Mouse (Mus musculus): ENCODE measurements around the gene Fchsd2. TPM values are rescaled to one million over a fixed set of nuclear protein-coding genes. Genes with fewer than 3 reads are reported as not detected.
"Not testable (repeated sequence)": the region's sequence is repeated elsewhere in the genome, so short reads cannot be mapped to it uniquely, and the experiment has no call there.

The Fchsd2 gene
- polyA plus RNA-seq, 1 experiment from 2014 or later: 37.6 TPM

GRCm38 (mm10) chr7:101128536-101128935 lies 35.9 kb downstream of the Fchsd2 start:
- no peaks in the 10 kb centered on the region for H3K36me3 ChIP-seq
- no peak overlapping the region for H3K27ac ChIP-seq (replicated peaks)
- H3K27me3 ChIP-seq: no peaks in the 10 kb centered on the region
- 85% methylated on average over 4 of the region's 4 CpGs for WGBS
- H3K9ac ChIP-seq (replicated peaks): no peak overlapping the region
- H3K9me3 ChIP-seq: no peaks in the 10 kb centered on the region
- H3K4me3 ChIP-seq: no peak overlapping the region
- H3K4me1 ChIP-seq: no peaks in the 10 kb centered on the region
- H3K4me2 ChIP-seq (replicated peaks): no peak overlapping the region
- ATAC-seq (ENCODE audit: low FRiP score, low read depth): no peak

- Histone ChIP-seq H3K27me3 (no peaks in the 10 kb centered on the region), H3K36me3 (no peaks in the 10 kb centered on the region), H3K27ac (replicated peaks) (no peak overlapping the region), H3K4me1 (no peaks in the 10 kb centered on the region), H3K9me3 (no peaks in the 10 kb centered on the region), H3K4me3 (no peak overlapping the region), H3K4me2 (replicated peaks) (no peak overlapping the region), H3K9ac (replicated peaks) (no peak overlapping the region)
- no peak for ATAC-seq (ENCODE audit: low FRiP score, low read depth)
- WGBS: 84% methylated on average over 3 of the region's 3 CpGs
Measured at GRCm38 (mm10) chr7:101130646-101131045, 38.0 kb downstream of the Fchsd2 start.

- H3K4me2 ChIP-seq (replicated peaks): no peak overlapping the region
- no peak overlapping the region for H3K4me3 ChIP-seq
- no peak for ATAC-seq (ENCODE audit: low FRiP score, low read depth)
- no peak overlapping the region for H3K27ac ChIP-seq (replicated peaks)
- 85% methylated on average over 6 of the region's 6 CpGs for WGBS
- H3K9me3 ChIP-seq: no peaks in the 10 kb centered on the region
- no peaks in the 10 kb centered on the region for H3K27me3 ChIP-seq
- H3K4me1 ChIP-seq: no peaks in the 10 kb centered on the region
- no peak overlapping the region for H3K9ac ChIP-seq (replicated peaks)
- no peaks in the 10 kb centered on the region for H3K36me3 ChIP-seq
Measured at GRCm38 (mm10) chr7:101131281-101131680, 38.6 kb downstream of the Fchsd2 start.

GRCm38 (mm10) chr7:101133591-101133990 lies 40.9 kb downstream of the Fchsd2 start:
- H3K9ac ChIP-seq (replicated peaks): no peak overlapping the region
- H3K4me1 ChIP-seq: no peaks in the 10 kb centered on the region
- no peaks in the 10 kb centered on the region for H3K36me3 ChIP-seq
- no peak overlapping the region for H3K4me2 ChIP-seq (replicated peaks)
- ATAC-seq (ENCODE audit: low FRiP score, low read depth): no peak
- H3K27ac ChIP-seq (replicated peaks): no peak overlapping the region
- no peaks in the 10 kb centered on the region for H3K9me3 ChIP-seq
- no peak overlapping the region for H3K4me3 ChIP-seq
- no peaks in the 10 kb centered on the region for H3K27me3 ChIP-seq
- WGBS: 98% methylated on average over 2 of the region's 2 CpGs

GRCm38 (mm10) chr7:101134117-101134516 lies 41.5 kb downstream of the Fchsd2 start:
- Histone ChIP-seq H3K9me3 (no peaks in the 10 kb centered on the region), H3K36me3 (no peaks in the 10 kb centered on the region), H3K9ac (replicated peaks) (no peak overlapping the region), H3K4me1 (no peaks in the 10 kb centered on the region), H3K4me3 (no peak overlapping the region), H3K27ac (replicated peaks) (no peak overlapping the region), H3K27me3 (no peaks in the 10 kb centered on the region), H3K4me2 (replicated peaks) (no peak overlapping the region)
- no peak for ATAC-seq (ENCODE audit: low FRiP score, low read depth)
- WGBS: 98% methylated on average over 2 of the region's 2 CpGs

- no peak overlapping the region for H3K9ac ChIP-seq (replicated peaks)
- H3K4me1 ChIP-seq: no peaks in the 10 kb centered on the region
- WGBS: 80% methylated on average over 1 of the region's 1 CpGs
- H3K9me3 ChIP-seq: no peaks in the 10 kb centered on the region
- H3K27ac ChIP-seq (replicated peaks): no peak overlapping the region
- H3K27me3 ChIP-seq: no peaks in the 10 kb centered on the region
- no peak for ATAC-seq (ENCODE audit: low FRiP score, low read depth)
- H3K4me2 ChIP-seq (replicated peaks): no peak overlapping the region
- no peak overlapping the region for H3K4me3 ChIP-seq
- peaks cover 12% of the 10 kb centered on the region; the same call in 1 of the 2 replicates for H3K36me3 ChIP-seq
Measured at GRCm38 (mm10) chr7:101138819-101139218, 46.2 kb downstream of the Fchsd2 start.

GRCm38 (mm10) chr7:101142907-101143306 lies 50.2 kb downstream of the Fchsd2 start:
- Histone ChIP-seq H3K9ac (replicated peaks) (no peak overlapping the region), H3K27ac (replicated peaks) (no peak overlapping the region), H3K36me3 (peaks cover 12% of the 10 kb centered on the region; the same call in 1 of the 2 replicates), H3K27me3 (no peaks in the 10 kb centered on the region), H3K4me3 (no peak overlapping the region), H3K4me2 (replicated peaks) (no peak overlapping the region), H3K4me1 (no peaks in the 10 kb centered on the region), H3K9me3 (no peaks in the 10 kb centered on the region)
- 73% methylated on average over 2 of the region's 2 CpGs for WGBS
- ATAC-seq (ENCODE audit: low FRiP score, low read depth): no peak

- Histone ChIP-seq H3K4me2 (replicated peaks) (no peak overlapping the region), H3K4me1 (no peaks in the 10 kb centered on the region), H3K36me3 (peaks cover 12% of the 10 kb centered on the region; the same call in 1 of the 2 replicates), H3K9ac (replicated peaks) (no peak overlapping the region), H3K27ac (replicated peaks) (no peak overlapping the region), H3K9me3 (no peaks in the 10 kb centered on the region), H3K4me3 (no peak overlapping the region), H3K27me3 (no peaks in the 10 kb centered on the region)
- ATAC-seq (ENCODE audit: low FRiP score, low read depth): no peak
- WGBS: 90% methylated on average over 2 of the region's 2 CpGs
Measured at GRCm38 (mm10) chr7:101144222-101144621, 51.6 kb downstream of the Fchsd2 start.

GRCm38 (mm10) chr7:101149039-101149438 lies 56.4 kb downstream of the Fchsd2 start:
- H3K9ac ChIP-seq (replicated peaks): no peak overlapping the region
- ATAC-seq (ENCODE audit: low FRiP score, low read depth): no peak
- no peak overlapping the region for H3K4me2 ChIP-seq (replicated peaks)
- no peaks in the 10 kb centered on the region for H3K36me3 ChIP-seq
- H3K4me1 ChIP-seq: no peaks in the 10 kb centered on the region
- no peak overlapping the region for H3K4me3 ChIP-seq
- H3K27ac ChIP-seq (replicated peaks): no peak overlapping the region
- no peaks in the 10 kb centered on the region for H3K27me3 ChIP-seq
- WGBS: 88% methylated on average over 3 of the region's 3 CpGs
- no peaks in the 10 kb centered on the region for H3K9me3 ChIP-seq

GRCm38 (mm10) chr7:101154883-101155282 lies 62.2 kb downstream of the Fchsd2 start:
- H3K27me3 ChIP-seq; ATAC-seq (ENCODE audit: low FRiP score, low read depth); H3K9me3 ChIP-seq; H3K4me3 ChIP-seq; H3K4me2 ChIP-seq (replicated peaks); H3K27ac ChIP-seq (replicated peaks); H3K36me3 ChIP-seq; H3K9ac ChIP-seq (replicated peaks): not testable (repeated sequence)
- WGBS: 97% methylated on average over 15 of the region's 15 CpGs
- H3K4me1 ChIP-seq: peaks cover 12% of the 10 kb centered on the region; the same call in 1 of the 2 replicates

GRCm38 (mm10) chr7:101155284-101155683 lies 62.6 kb downstream of the Fchsd2 start:
- no peak overlapping the region for H3K4me3 ChIP-seq
- H3K9me3 ChIP-seq: no peaks in the 10 kb centered on the region
- H3K9ac ChIP-seq (replicated peaks): no peak overlapping the region
- no peak overlapping the region for H3K27ac ChIP-seq (replicated peaks)
- ATAC-seq (ENCODE audit: low FRiP score, low read depth): no peak
- H3K4me2 ChIP-seq (replicated peaks): no peak overlapping the region
- H3K27me3 ChIP-seq: no peaks in the 10 kb centered on the region
- 92% methylated on average over 3 of the region's 3 CpGs for WGBS
- H3K4me1 ChIP-seq: peaks cover 16% of the 10 kb centered on the region; the same call in 1 of the 2 replicates
- H3K36me3 ChIP-seq: no peaks in the 10 kb centered on the region

- Histone ChIP-seq H3K4me2 (replicated peaks) (no peak overlapping the region), H3K27me3 (no peaks in the 10 kb centered on the region), H3K9ac (replicated peaks) (no peak overlapping the region), H3K4me1 (peaks cover 21% of the 10 kb centered on the region), H3K9me3 (no peaks in the 10 kb centered on the region), H3K27ac (replicated peaks) (peak overlapping the region; percentile 71), H3K36me3 (no peaks in the 10 kb centered on the region), H3K4me3 (no peak overlapping the region)
- ATAC-seq (ENCODE audit: low FRiP score, low read depth): peak; percentile 88
- WGBS: 23% methylated on average over 2 of the region's 2 CpGs
Measured at GRCm38 (mm10) chr7:101160266-101160665, 67.6 kb downstream of the Fchsd2 start.

GRCm38 (mm10) chr7:101162781-101163180 lies 70.1 kb downstream of the Fchsd2 start:
- Histone ChIP-seq H3K9ac (replicated peaks) (no peak overlapping the region), H3K27ac (replicated peaks) (no peak overlapping the region), H3K4me1 (peaks cover 15% of the 10 kb centered on the region), H3K27me3 (no peaks in the 10 kb centered on the region), H3K4me2 (replicated peaks) (no peak overlapping the region), H3K9me3 (no peaks in the 10 kb centered on the region), H3K36me3 (no peaks in the 10 kb centered on the region), H3K4me3 (no peak overlapping the region)
- 89% methylated on average over 1 of the region's 1 CpGs for WGBS
- ATAC-seq (ENCODE audit: low FRiP score, low read depth): no peak
